Mouse (Mus musculus): ENCODE measurements at regions not wholly inside any gene's neighbourhood (a gene's known extent, or its start where the extent isn't known, plus 50 kb on each side); places are given as distances from the start of the nearest gene placed in this dataset.
A peak's percentile ranks its signal among the peaks of the same experiment; 100 is the strongest.

GRCm38 (mm10) chr12:90857746-90858145 lies 119.5 kb upstream of the Dio2 start:
- WGBS = 21% methylated on average over 3 of the region's 3 CpGs
- Histone ChIP-seq H3K9me3 (ENCODE audit: control insufficient read depth, low read depth, low read length) (no peaks in the 10 kb centered on the region), H3K36me3 (ENCODE audit: control insufficient read depth, insufficient read depth, low read length) (no peaks in the 10 kb centered on the region), H3K4me3 (ENCODE audit: low read depth, low read length) (no peak overlapping the region), H3K9ac (replicated peaks; ENCODE audit: low read depth, low read length) (no peak overlapping the region), H3K27me3 (ENCODE audit: control insufficient read depth, insufficient read depth, low read length) (no peaks in the 10 kb centered on the region), H3K4me2 (replicated peaks; ENCODE audit: low read depth, low read length) (no peak overlapping the region), H3K4me1 (ENCODE audit: control insufficient read depth, insufficient read depth, low read length) (0 out of 2 replicates have a peak, but pooled peaks cover 3% of the 10 kb centered on the region), H3K27ac (ENCODE audit: low read length) (peak overlapping the region; percentile 36; the same call in 1 of the 2 replicates)
- no peak for ATAC-seq (ENCODE audit: insufficient number of reproducible peaks, insufficient read depth, low FRiP score, low read depth)

- H3K27me3 ChIP-seq (ENCODE audit: control insufficient read depth, insufficient read depth, low read length) = no peaks in the 10 kb centered on the region
- WGBS = 82% methylated on average over 6 of the region's 6 CpGs
- no peak for ATAC-seq (ENCODE audit: insufficient number of reproducible peaks, insufficient read depth, low FRiP score, low read depth)
- H3K36me3 ChIP-seq (ENCODE audit: control insufficient read depth, insufficient read depth, low read length) = no peaks in the 10 kb centered on the region
- no peak overlapping the region for H3K4me2 ChIP-seq (replicated peaks; ENCODE audit: low read depth, low read length)
- no peak overlapping the region for H3K27ac ChIP-seq (ENCODE audit: low read length)
- no peak overlapping the region for H3K9ac ChIP-seq (replicated peaks; ENCODE audit: low read depth, low read length)
- H3K4me1 ChIP-seq (ENCODE audit: control insufficient read depth, insufficient read depth, low read length) = no peaks in the 10 kb centered on the region
- H3K4me3 ChIP-seq (ENCODE audit: low read depth, low read length) = no peak overlapping the region
- H3K9me3 ChIP-seq (ENCODE audit: control insufficient read depth, low read depth, low read length) = no peaks in the 10 kb centered on the region
Observed at GRCm38 (mm10) chr12:90810666-90811065, 72.4 kb upstream of the Dio2 start.

- no peaks in the 10 kb centered on the region for H3K4me1 ChIP-seq (ENCODE audit: control insufficient read depth, insufficient read depth, low read length)
- H3K4me2 ChIP-seq (replicated peaks; ENCODE audit: low read depth, low read length) = no peak overlapping the region
- no peak overlapping the region for H3K27ac ChIP-seq (ENCODE audit: low read length)
- no peak overlapping the region for H3K9ac ChIP-seq (replicated peaks; ENCODE audit: low read depth, low read length)
- H3K27me3 ChIP-seq (ENCODE audit: control insufficient read depth, insufficient read depth, low read length) = no peaks in the 10 kb centered on the region
- no peak for ATAC-seq (ENCODE audit: insufficient number of reproducible peaks, insufficient read depth, low FRiP score, low read depth)
- H3K9me3 ChIP-seq (ENCODE audit: control insufficient read depth, low read depth, low read length) = no peaks in the 10 kb centered on the region
- no peaks in the 10 kb centered on the region for H3K36me3 ChIP-seq (ENCODE audit: control insufficient read depth, insufficient read depth, low read length)
- H3K4me3 ChIP-seq (ENCODE audit: low read depth, low read length) = no peak overlapping the region
- 90% methylated on average over 2 of the region's 2 CpGs for WGBS
Observed at GRCm38 (mm10) chr12:90790562-90790961, 52.3 kb upstream of the Dio2 start.

All from stomach, embryonic 14.5 days (tissue).